Mouse (Mus musculus) retina, postnatal 1 day (tissue): ENCODE results near the gene Prrx2.

Experiments
- DNase-seq: peaks from one replicate; pipeline ENCODE4 v3.0.0-alpha.2; 2012

Gene Prrx2

DNA sequence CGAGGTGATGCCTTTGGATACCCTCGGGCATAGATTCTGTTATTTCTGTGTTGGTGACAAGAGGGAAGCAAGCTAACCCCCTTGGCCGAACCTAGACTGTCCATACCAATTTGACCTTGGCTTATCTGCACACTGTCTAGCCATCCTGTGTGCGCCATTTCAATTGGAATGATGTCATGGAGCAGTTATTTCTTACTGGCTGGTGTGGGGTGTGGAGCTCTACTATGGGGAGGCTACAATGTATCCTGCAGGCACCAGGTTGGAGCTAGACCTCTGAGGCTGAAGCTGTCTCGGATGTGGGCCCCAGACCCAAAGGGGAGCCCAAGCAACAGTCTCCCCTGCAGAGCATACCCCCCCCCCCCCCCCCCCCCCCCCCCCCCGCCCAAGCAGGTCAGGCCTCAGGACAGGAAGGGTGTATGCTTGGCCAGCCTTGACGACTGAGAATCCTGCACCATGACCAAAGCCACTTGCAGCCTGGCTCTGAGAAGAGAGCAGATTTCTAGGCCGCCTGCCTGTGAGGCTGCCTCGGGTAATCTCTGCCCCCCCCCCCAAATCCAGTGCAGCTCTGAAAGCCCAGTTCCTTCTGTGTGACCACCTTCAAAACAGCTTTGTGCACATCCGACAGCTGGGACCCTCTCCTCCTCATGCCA is at the start of gene Prrx2:
Prrx2 (plus strand) TSS at position 600 of the 650 bp plus-strand sequence.
- no peak for DNase-seq

DNA sequence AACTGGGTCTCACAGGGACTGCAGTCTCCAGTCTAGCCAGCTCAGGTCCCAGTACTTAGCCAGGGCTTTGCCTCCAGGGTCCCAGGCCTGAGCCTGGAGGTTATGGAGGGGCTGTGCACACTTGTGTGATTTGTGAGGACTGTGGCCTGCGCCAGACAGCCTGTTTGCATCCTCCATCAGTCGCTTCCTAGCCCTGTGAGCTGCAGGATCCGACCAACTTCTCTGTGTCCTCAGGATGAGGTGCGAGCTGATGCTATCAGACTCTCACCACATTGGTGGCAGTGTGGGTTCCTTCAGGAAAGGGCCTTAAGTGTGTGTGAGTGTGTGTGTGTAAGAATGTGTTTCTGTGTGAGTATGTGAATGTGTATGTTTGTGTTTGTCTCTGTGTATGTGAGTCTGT is 47.3 kb upstream of the Prrx2 start:
- DNase-seq = no peak

DNA sequence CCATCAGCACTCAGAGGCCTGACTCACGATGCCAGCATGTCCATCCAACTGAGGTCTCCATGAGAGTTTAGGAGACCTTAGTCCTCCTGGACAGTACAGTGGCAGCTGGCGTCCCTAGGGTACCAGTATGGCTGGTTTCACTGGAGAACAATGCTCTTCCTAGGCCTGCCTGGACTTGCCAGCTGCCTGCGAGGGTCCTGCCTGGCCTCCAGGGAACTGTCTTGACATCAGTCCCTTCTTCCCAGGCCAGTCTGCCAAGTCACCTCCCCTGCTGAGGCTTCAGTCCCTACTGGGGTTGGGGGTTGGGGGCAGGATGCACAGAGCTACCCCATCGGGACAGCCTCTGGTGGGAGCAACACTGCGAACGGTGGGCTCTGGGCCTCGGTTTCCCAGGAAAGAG is 42.7 kb upstream of the Prrx2 start:
- DNase-seq = no peak

DNA sequence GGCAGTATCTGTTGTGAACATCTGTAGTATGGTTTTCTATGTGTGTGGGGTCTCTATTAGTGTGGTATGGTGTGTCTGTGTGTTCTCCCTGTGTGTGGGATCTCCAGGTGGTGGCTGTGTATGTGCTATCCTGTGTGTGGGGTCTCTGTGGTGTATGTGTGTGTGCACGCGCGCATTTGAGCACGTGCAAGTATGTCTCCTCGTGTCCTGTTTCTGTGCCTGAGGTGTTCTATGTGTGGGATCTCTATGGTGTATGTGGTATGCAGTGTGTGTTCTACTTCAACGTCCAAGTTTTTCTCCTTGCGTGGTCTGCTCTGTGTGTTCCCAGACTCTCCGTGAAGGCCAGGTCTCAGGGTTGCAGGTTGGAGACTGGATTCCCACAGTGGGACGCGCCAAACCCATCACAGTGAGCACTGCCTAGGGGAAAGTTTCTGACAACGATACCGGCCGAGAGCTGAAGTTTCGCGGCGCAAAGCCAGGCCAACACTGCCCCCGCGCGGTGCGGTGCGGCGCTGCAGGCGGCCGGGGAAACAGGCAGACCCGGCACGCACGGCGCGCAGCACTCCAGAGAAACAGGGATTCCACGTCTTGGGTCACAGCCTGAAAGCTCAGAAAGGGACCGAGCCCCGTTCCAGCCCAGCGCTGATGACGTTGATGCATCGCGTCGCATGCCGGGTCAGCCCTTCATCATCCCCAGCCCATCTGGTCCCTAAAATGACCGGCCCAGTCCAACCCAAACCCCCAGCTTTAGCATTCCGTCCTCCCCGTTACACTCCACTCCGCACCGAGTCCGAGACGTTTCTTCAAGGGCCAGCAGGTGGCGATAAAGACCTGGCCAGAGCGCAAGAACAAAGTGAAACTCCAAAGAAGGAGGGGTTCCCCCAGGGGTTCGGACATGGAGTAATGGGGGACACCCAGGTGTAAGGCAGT is 40.3 kb upstream of the Prrx2 start:
- peak; percentile 94 for DNase-seq

DNA sequence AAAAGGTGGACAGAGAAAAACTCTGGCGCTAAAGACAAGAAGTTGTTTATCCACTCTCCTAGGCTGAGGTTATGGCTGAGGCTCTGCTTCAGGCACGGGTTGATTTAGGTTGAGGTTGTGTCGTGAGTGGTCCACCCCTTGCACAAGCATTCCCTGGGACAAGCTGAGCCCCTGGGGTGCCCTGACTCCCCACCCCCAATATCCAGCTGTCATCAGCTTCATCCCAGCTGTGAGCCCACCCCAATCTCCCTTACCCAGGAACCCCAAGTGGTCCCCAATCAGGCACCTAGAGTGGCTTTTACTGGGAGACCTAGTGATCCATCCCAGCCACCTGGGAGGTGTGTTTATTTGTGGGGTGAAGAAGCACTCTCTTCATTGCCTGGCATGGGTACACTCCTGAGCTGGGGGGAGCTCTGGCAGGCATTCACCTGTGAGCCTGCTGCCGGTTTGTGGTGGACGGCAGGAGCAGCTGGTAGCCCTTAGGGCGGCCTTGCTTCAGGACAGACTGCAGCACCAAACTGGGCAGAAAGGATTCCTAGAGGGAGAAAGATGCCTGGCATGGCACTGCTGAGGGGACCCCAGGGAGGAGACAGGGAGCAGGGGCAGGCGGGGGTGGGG is 39.4 kb upstream of the Prrx2 start:
- DNase-seq = no peak

DNA sequence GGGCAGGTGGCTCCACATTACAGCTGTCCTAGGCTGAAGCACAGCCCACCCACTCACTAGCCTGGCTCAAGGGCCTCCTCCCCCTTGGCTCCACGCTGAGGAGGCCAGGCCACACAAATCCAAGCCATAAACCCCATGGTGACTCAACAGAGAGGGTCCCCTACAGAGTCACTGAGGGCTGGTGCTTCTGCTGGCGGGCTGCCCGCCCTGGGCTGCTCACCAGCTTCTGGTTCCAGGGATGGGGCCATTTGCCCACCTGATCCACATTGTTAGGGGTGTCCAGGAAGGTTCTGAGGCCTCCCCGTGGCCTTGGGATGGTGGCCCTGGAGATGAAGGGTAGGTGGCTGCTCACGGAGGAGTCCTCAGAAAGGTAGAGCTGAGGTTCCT is 38.9 kb upstream of the Prrx2 start:
- DNase-seq = no peak

DNA sequence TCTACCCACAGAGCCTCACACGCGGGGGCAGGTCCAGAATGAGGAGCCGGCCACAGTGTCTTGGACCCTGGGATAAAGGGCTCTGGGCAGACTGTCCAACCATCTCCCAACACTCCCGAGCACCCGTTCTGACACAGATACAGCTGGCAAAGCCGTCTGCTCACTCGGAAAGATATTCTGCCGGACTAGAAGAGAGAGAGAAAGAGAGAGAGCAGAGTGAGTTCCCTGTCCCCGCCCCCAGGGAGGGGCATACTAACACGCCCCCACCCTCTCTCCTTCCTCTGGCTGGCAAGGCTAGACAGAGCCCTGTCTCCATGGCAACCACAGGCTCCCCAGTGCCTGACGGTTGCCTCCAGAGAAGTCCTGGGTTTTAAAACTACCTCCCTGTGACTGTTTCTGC is 38.4 kb upstream of the Prrx2 start:
- DNase-seq = peak; percentile 94

DNA sequence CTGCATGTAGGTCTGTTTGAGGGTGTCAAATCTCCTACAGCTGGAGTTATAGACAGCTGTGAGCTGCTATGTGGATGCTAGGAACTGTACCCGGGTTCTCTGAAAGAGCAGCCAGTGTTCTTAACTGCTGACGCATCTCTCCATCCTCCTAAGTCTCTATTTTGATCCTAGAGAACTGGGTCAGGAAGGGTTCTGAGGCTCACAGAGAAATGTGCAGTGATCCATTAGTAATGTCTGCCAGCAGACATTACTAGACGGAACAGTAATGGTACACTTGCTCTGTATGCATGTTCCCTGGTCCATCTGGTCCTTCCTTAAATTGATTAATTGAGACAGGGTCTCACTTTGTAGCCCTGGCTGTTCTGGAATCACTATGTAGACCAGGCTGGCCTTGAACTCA is 35.3 kb upstream of the Prrx2 start:
- DNase-seq = peak; percentile 62

DNA sequence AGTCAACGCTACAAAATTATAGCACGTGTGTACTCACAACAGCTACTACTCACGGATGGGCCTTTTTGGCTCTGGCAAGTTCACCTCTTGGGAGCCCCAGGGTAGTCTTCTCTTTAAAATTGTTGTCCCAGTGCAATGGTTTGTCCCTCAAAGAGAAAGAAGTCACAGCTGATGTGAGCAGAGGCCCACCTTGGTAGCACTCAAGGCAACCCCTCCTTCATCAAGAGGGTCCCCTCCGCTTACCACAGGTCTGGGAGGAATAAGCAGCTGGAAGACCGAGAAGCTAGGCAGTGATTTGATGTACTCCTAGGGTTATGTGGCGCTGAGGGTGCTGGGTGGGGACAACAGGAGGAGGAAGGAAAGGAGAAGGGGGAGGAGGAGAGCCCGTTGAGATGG is 34.1 kb upstream of the Prrx2 start:
- no peak for DNase-seq

DNA sequence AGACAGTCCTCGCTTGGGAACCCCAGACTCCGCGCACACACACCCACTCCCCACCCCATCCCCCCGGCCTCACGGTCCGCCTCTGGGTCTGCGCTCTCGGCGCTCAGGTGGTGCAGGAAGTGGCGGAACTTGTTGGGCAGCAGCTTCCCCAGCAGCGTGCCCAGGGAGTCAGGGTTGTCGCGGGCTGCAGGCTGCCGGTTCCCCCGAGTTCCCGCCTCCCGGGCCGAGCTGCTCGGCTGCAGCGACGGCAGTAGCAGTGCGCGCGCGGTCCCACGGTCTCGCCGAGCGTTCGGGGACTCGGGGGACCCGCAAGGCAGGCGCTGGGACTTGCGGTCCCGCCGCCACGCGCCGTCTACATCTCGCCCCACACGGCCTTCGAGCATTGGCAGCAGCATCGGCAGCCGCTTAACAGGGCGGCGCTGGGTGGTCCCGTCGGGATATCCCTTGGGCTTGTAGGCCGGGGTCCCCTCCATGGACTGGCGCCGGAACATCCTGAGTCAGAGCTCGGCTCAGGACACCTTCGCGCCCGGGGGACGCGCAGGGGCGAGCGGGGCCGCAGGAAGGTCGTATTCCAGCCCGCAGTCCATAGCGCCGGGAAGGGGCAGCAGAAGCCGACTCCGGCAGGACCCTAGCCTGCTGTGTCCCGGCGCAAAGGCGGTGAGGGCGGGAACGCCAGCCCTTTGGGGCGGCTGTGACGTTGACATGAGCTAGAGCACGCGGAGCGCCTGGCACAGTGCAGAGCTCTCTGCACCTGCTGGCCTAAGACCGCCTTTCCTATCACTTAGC is 33.5 kb upstream of the Prrx2 start:
- peak; percentile 67 for DNase-seq

DNA sequence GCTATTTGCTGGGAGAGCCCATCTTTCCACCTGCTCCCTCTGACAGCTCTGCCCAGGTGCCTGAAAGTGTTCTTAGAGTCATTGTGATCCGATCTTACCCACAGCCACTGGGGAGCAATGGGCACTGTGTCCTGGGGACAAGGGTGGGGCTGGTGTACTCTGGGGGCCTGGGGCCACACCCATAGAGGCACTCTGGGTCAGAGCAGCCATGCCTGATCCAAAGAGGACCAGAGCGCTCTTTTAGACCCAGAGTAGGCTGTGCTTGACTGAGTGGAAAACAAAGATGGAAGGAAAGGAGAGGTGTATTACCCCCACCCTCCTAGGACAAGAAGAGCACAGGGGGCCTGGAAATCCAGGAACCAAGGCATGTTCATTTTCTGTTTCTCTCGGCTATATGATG is 31.2 kb upstream of the Prrx2 start, which contains the start of gene 1700001O22Rik:
1700001O22Rik (minus strand) TSS at position 58 of the 400 bp plus-strand sequence.
- DNase-seq = no peak

DNA sequence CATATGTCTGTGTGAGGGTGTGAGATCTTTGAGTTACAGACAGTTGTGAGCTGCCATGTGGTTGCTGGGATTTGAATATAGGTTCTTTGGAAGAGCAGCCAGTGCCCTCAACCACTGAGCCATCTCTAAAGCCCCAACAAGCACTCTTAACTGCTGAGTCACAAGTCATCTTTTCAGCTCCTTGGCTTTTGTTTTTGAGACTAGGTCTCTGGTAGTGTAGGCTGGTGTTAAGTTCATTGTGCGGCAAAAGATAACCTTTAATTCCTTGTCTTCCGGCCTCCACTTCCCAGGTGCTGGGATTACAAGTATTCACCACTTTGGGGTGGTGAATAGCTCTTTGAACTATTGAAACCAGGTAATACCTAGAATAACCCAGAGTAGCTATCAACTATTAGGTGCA is 28.8 kb upstream of the Prrx2 start:
- no peak for DNase-seq

DNA sequence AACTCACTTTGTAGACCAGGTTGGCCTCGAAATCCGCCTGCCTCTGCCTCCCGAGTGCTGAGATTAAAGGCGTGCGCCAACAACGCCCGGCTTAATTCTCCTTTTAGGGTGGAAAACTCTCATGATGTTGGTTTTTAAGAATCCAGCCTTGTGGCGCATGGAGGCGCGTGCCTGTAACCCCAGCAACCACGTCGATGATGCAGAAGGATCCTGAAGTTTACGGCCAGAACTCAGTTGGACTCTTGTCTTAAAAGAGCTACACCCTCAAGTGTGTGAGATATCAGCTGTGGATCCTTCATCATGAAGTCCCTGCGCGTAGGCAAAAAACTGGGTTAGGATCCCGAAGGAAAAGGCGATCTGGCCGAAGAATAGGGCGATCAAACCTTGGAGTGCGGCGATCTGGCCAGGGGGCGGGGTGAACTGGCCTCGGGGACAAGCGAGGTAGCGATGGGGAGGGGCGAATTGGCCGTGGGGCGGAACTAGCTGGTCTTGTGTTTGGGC is 27.6 kb upstream of the Prrx2 start:
- DNase-seq = no peak

DNA sequence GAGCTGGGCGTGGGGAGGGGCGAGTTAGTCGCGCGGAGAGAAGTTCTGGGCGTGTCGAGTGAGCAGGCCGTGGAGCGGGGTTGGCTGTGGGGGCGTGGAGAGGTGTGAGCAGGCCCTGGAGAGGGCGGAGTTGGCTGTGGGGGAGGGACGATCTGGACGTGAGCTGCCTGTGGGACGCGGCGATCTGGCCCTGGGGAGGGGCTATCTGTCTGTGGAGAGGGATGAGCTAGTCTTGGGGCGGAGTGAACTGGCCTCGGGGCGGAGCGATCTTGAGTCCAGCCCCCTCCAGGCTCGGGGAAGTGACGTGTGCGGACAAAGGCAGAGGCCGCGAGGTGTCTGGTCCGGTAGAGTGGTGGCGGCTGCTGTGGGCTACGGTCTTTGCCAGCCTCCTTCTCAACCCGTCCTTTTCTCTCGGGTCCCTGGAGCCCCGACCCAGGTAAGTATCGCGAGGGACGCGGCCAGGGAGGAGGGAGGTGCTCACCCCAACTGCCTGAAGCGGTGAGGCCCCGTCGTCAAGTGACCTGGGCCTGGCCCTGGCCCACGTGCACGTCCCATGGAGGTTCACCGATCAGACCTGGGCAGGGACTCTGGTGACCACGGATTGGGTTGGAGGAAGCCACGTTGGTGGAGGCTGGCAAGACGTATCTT is 27.0 kb upstream of the Prrx2 start, which contains the start of gene Ntmt1:
Ntmt1 (plus strand) TSS at position 179 of the 648 bp plus-strand sequence.
- DNase-seq = peak; percentile 100

DNA sequence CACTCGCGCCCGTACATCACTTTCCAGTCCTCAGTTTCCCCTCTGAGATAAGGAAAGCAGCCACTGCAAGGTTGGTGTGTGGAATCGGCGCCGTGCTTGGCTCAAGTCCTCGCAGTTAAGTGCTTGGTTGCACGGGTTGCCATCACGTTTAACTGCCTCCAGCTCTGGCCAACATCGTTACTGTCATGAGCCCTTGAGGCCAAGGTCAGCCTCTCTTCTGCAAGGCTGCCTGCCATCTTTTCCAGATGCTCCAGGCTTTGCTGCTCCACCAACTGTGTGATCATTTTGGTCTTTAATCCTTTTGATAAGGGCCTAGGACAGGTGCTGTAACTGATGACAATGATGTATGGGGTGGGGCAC is 26.5 kb upstream of the Prrx2 start:
- no peak for DNase-seq

DNA sequence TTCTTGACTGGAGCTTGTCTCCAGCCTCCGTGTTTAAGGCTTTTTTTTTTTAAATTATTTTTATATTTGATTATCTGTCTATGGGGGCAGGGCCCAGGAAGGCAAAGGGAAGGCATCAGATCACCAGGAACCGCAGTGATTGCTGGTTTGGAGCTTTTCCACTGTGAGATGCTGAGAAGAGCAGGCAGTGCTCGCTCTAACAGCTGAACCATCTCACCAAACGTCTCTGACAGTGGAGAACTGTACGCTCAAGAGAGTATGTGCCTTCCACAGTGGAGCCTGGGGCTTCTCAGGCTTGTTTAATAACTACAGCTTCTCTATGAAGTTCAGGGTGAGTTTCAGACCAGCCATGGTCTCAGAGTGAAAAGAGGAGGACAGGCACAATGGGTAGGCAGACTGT is 25.3 kb upstream of the Prrx2 start:
- DNase-seq = no peak

DNA sequence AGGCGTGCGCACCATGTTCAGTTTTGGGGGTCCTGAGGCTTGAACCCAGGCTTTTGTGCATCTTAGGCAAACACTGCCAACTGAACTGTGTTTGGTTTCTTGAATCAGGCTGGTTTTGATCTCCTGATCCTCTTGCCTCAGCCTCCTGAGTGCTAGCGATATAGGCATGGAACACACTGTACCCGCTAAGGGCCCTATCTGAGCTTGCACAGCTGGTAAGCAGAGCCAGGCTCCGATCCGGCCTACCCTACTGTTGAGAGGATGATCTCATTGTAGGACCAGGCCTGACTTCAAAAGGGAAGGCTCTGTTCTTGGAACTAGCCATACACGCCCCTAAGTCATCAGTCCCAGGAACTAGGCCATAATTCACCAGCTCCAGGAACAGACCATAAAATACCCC is 24.2 kb upstream of the Prrx2 start:
- no peak for DNase-seq

DNA sequence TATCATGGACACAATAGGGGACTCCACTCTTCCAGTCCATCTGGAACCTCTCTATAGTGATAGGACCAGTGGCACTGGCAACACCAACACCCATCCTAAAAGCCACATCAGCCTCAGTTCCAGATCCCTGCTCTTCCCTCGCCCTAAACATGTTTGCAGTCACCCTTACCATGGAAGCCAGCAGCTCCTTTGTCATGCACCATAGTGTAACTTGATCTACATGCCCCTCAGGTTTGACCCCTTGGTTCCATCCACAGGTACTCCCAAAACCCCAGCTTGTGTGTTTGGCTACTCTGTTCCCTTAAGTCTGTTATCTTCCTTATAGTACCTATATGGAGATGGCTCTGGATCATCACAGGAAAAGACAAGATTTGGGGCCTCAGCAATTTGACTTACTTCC is 18.4 kb upstream of the Prrx2 start:
- DNase-seq = no peak

DNA sequence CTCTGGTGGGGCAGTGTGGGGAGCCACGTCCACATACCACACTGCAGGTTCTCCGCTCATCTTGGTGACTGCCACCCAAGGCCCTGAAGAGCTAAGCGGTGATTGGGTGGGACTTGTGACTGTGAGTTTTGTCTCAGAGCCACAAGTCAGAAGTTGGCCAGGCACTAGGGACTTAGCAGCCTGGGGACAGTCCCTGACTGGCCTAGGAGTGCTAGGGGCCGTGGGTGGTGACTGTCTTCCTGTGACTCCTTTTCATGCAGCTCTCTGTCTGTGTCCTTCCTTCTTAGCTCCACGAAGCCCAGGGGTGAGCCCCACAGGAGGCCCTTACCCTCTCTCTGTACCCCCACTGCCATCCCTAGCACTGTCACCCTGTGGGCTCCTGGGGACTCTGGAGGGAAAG is 14.9 kb upstream of the Prrx2 start:
- DNase-seq = no peak

DNA sequence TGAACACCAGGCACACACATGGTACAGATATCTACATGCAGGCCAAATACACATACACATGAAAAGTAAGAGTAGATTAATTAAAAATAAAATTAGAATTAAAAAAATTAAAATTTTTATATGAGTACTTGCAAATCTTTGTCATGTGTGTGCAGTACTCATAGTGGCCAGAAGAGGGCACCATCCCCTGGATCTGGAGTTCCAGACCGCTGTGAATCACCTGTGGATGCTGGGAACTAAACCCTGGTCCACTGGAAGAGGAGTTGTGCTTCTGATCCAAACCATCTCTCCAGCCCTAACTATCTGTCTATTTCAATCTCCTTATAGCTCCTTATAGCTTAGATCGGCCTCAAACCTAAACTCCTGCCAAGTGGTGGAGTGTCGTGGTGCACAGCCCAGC is 13.7 kb upstream of the Prrx2 start:
- no peak for DNase-seq

DNA sequence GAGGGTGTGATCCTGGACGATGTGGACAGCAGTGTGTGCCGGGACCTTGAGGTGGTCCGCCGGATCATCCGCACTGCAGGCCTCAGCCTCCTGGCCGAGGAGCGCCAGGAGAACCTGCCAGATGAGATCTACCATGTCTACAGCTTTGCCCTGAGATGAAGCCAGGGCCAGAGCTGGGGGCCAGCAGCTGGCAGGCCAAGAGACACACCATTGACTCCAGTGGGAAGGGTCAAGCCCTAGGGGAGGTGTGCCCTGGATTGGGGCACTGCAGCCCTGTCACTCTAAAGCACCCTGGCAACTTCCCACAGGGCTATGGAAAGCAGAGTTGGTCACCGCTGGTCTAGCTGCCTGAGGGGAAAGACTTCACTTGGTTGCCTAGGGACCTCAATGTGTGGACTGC is 12.3 kb upstream of the Prrx2 start:
- DNase-seq = peak; percentile 23
